Mouse (Mus musculus): ENCODE measurements around the gene Afm. TPM values are rescaled to one million over a fixed set of nuclear protein-coding genes. Genes with fewer than 3 reads are reported as not detected.

Gene Afm
- polyA plus RNA-seq, 1 experiment from 2014 or later: 4.7 TPM

DNA sequence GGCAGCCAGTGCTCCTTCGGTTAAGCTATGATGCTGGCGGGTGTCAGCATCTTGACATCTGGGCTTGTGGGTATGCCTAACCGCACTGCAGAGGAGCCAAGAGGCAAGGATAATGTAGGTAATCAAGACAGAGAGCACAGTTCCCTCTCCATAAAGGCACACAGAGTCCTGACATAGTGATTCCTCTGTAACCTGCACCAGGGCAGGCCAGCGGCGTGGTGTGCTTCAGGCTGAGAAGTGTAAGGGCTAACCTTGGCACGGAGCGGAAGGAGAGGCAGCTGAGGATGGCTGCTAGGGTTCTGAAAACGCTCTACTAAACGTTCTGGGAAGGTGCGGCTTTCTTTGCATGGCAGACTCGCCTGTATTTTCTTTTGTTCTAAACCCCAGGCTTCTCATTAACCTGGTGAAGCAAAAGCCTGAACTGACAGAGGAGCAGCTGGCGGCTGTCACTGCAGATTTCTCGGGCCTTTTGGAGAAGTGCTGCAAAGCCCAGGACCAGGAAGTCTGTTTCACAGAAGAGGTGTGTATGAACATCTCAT lies 11.3 kb upstream of the Afm start:
- Histone ChIP-seq H3K4me3 (ENCODE audit: low read depth, low read length) (no peak overlapping the region), H3K9me3 (ENCODE audit: control insufficient read depth, low read depth, low read length) (no peaks in the 10 kb centered on the region), H3K36me3 (ENCODE audit: control insufficient read depth, insufficient read depth, low read length) (no peaks in the 10 kb centered on the region), H3K27ac (ENCODE audit: low read length) (no peak overlapping the region), H3K9ac (replicated peaks; ENCODE audit: low read depth, low read length) (no peak overlapping the region), H3K4me1 (ENCODE audit: control insufficient read depth, insufficient read depth, low read length) (no peaks in the 10 kb centered on the region), H3K4me2 (replicated peaks; ENCODE audit: low read depth, low read length) (no peak overlapping the region), H3K27me3 (ENCODE audit: control insufficient read depth, insufficient read depth, low read length) (no peaks in the 10 kb centered on the region)
- 60% methylated on average over 13 of the region's 13 CpGs for WGBS
- no peak for ATAC-seq (ENCODE audit: insufficient number of reproducible peaks, insufficient read depth, low FRiP score, low read depth)

DNA sequence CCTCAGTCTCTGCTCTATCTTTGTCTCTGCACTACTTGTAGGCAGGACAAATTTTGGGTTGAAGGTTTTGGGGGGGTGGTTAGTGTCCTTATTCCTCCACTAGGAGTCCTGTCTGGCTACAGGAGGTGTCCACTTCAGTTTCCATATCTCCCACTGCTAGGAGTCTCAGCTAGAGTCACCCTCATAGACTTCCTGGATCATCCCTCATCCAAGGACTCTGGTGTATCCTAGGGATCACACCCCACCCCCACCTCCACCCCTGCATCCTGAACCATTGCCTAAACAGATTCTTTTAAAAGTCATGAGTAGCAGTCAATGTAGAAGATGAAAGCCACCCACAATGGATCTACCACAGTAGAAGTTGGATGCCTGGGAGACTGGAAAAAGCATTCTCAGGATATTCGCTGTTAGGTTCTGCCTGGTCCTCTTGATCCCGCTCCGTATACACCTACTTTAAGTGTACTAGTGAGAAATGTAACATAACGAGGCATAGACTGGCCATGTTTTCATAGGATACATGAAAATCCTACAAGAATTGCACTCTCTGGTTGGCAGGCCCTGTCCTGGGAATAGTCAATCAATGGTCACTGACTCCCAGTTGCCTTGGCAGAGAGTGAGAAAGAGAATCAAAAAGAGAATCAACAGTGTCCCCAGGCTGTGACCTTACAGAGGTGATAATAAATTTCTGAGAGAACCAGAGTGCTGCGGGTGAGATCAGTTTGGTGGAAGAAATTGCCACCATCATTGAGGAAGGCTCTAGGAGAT lies 8.7 kb upstream of the Afm start:
- ATAC-seq (ENCODE audit: insufficient number of reproducible peaks, insufficient read depth, low FRiP score, low read depth): no peak
- Histone ChIP-seq H3K9ac (replicated peaks; ENCODE audit: low read depth, low read length) (no peak overlapping the region), H3K9me3 (ENCODE audit: control insufficient read depth, low read depth, low read length) (no peaks in the 10 kb centered on the region), H3K27ac (ENCODE audit: low read length) (no peak overlapping the region), H3K4me2 (replicated peaks; ENCODE audit: low read depth, low read length) (no peak overlapping the region), H3K36me3 (ENCODE audit: control insufficient read depth, insufficient read depth, low read length) (no peaks in the 10 kb centered on the region), H3K27me3 (ENCODE audit: control insufficient read depth, insufficient read depth, low read length) (no peaks in the 10 kb centered on the region), H3K4me1 (ENCODE audit: control insufficient read depth, insufficient read depth, low read length) (no peaks in the 10 kb centered on the region), H3K4me3 (ENCODE audit: low read depth, low read length) (no peak overlapping the region)
- WGBS: 87% methylated on average over 5 of the region's 5 CpGs

DNA sequence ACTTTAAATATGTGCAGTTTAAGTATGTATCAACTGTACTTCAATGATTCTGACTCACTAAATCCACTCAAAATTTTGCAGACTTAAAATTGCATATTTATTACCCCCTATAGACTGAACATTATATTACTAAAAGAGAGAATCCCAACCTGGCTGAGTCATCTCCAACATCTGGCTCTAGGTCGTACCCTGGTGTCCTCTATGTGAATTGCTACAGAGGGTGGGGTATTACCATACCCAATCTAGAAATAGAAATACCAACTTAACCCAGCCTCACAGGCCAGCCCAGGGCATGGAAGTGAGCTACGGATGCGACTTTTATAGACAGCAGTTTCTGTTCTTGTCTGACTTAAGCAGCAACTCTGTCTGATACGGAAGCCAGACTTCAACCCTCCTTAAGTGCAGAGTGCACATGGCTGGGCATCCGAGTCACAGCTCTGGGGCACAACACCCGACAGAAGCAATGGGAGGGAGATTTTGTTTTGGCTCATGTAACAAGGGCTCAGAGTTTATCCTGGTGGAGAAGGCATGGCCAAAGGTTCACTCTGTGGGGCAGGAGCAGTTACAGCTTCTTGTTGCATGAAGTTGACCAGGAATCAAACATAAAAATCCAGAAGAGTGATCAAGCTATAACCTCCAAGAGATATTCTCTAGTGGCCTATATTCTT lies 6.3 kb upstream of the Afm start:
- 81% methylated on average over 6 of the region's 6 CpGs for WGBS
- no peak overlapping the region for H3K4me2 ChIP-seq (replicated peaks; ENCODE audit: low read depth, low read length)

DNA sequence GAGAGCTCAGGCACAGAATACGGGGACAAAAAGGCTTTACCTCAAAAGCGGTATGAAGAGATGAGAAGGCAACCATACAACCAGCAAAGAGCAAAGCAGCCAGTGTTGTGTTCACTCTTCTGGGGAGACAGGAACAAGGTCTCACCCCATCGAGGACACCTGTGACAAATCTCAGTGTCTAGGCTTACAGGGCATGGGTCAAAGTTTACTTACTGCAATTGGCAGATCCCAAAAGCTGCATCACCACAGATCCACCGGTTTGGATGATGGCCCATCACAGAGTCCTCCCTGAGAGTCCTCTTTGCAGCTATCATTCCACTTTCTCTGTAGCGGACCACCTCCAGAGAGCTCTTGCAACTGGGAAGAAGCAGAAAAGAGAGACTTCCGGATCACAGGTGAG lies 3.2 kb upstream of the Afm start:
- no peaks in the 10 kb centered on the region for H3K4me1 ChIP-seq (ENCODE audit: control insufficient read depth, insufficient read depth, low read length)
- H3K4me3 ChIP-seq (ENCODE audit: low read depth, low read length): no peak overlapping the region
- no peaks in the 10 kb centered on the region for H3K9me3 ChIP-seq (ENCODE audit: control insufficient read depth, low read depth, low read length)
- H3K4me2 ChIP-seq (replicated peaks; ENCODE audit: low read depth, low read length): no peak overlapping the region
- no peak overlapping the region for H3K27ac ChIP-seq (ENCODE audit: low read length)
- H3K36me3 ChIP-seq (ENCODE audit: control insufficient read depth, insufficient read depth, low read length): no peaks in the 10 kb centered on the region
- H3K9ac ChIP-seq (replicated peaks; ENCODE audit: low read depth, low read length): no peak overlapping the region
- no peak for ATAC-seq (ENCODE audit: insufficient number of reproducible peaks, insufficient read depth, low FRiP score, low read depth)
- 88% methylated on average over 6 of the region's 6 CpGs for WGBS
- no peaks in the 10 kb centered on the region for H3K27me3 ChIP-seq (ENCODE audit: control insufficient read depth, insufficient read depth, low read length)

More for the DNA sequence above, 6.3 kb upstream of the Afm start:
- Histone ChIP-seq H3K27me3 (ENCODE audit: control insufficient read depth, insufficient read depth, low read length) (no peaks in the 10 kb centered on the region), H3K9ac (replicated peaks; ENCODE audit: low read depth, low read length) (no peak overlapping the region), H3K4me1 (ENCODE audit: control insufficient read depth, insufficient read depth, low read length) (no peaks in the 10 kb centered on the region), H3K9me3 (ENCODE audit: control insufficient read depth, low read depth, low read length) (no peaks in the 10 kb centered on the region), H3K27ac (ENCODE audit: low read length) (no peak overlapping the region), H3K36me3 (ENCODE audit: control insufficient read depth, insufficient read depth, low read length) (no peaks in the 10 kb centered on the region), H3K4me3 (ENCODE audit: low read depth, low read length) (no peak overlapping the region)
- ATAC-seq (ENCODE audit: insufficient number of reproducible peaks, insufficient read depth, low FRiP score, low read depth): 0 out of 2 replicates have a peak, but pooled peaks have one; percentile 37

DNA sequence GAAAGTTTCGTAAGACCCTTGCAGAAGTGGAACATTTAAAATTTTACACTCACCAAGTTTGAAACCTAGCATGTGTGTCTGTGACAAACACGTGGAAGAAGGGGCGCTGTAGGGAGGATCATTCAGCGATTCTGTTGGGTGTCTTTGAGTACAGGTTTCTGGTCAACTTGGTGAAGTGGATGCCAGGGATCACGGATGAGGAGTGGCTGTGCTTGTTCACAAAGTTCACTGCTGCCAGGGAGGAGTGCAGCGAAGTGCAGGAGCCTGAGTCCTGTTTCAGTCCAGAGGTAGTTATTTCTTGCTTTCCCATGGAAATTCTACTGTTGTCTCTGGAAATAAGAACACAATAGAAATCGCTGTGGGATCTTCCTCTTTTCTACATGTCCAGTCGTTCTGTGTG lies 32.5 kb downstream of the Afm start:
- WGBS: 87% methylated on average over 8 of the region's 8 CpGs
- Histone ChIP-seq H3K9me3 (ENCODE audit: control insufficient read depth, low read depth, low read length) (no peaks in the 10 kb centered on the region), H3K4me2 (replicated peaks; ENCODE audit: low read depth, low read length) (no peak overlapping the region), H3K27me3 (ENCODE audit: control insufficient read depth, insufficient read depth, low read length) (no peaks in the 10 kb centered on the region), H3K9ac (replicated peaks; ENCODE audit: low read depth, low read length) (no peak overlapping the region), H3K4me1 (ENCODE audit: control insufficient read depth, insufficient read depth, low read length) (no peaks in the 10 kb centered on the region), H3K4me3 (ENCODE audit: low read depth, low read length) (no peak overlapping the region), H3K27ac (ENCODE audit: low read length) (no peak overlapping the region), H3K36me3 (ENCODE audit: control insufficient read depth, insufficient read depth, low read length) (no peaks in the 10 kb centered on the region)
- ATAC-seq (ENCODE audit: insufficient number of reproducible peaks, insufficient read depth, low FRiP score, low read depth): no peak

GRCm38 (mm10) chr5:90556052-90556451 lies 37.3 kb downstream of the Afm start:
- Histone ChIP-seq H3K27ac (ENCODE audit: low read length) (no peak overlapping the region), H3K4me3 (ENCODE audit: low read depth, low read length) (no peak overlapping the region), H3K9me3 (ENCODE audit: control insufficient read depth, low read depth, low read length) (no peaks in the 10 kb centered on the region), H3K4me1 (ENCODE audit: control insufficient read depth, insufficient read depth, low read length) (no peaks in the 10 kb centered on the region), H3K36me3 (ENCODE audit: control insufficient read depth, insufficient read depth, low read length) (no peaks in the 10 kb centered on the region), H3K9ac (replicated peaks; ENCODE audit: low read depth, low read length) (no peak overlapping the region), H3K4me2 (replicated peaks; ENCODE audit: low read depth, low read length) (no peak overlapping the region), H3K27me3 (ENCODE audit: control insufficient read depth, insufficient read depth, low read length) (no peaks in the 10 kb centered on the region)
- no peak for ATAC-seq (ENCODE audit: insufficient number of reproducible peaks, insufficient read depth, low FRiP score, low read depth)
- WGBS: 69% methylated on average over 3 of the region's 3 CpGs

GRCm38 (mm10) chr5:90560743-90561142 lies 42.0 kb downstream of the Afm start, which contains the start of gene 5830473C10Rik:
Gene 5830473C10Rik (plus strand): TSS chr5:90561107.
- no peak within 1 kb of the TSS for H3K4me2 ChIP-seq (replicated peaks; ENCODE audit: low read depth, low read length)
- H3K36me3 ChIP-seq (ENCODE audit: control insufficient read depth, insufficient read depth, low read length): no peaks in the 10 kb centered on the region
- no peaks in the 10 kb centered on the region for H3K4me1 ChIP-seq (ENCODE audit: control insufficient read depth, insufficient read depth, low read length)
- ATAC-seq (ENCODE audit: insufficient number of reproducible peaks, insufficient read depth, low FRiP score, low read depth): no peak
- H3K4me3 ChIP-seq (ENCODE audit: low read depth, low read length): no peak within 1 kb of the TSS
- 81% methylated on average over 6 of the region's 6 CpGs for WGBS
- no peak within 1 kb of the TSS for H3K9ac ChIP-seq (replicated peaks; ENCODE audit: low read depth, low read length)
- no peak within 1 kb of the TSS for H3K27ac ChIP-seq (ENCODE audit: low read length)
- no peaks in the 10 kb centered on the region for H3K27me3 ChIP-seq (ENCODE audit: control insufficient read depth, insufficient read depth, low read length)
- no peaks in the 10 kb centered on the region for H3K9me3 ChIP-seq (ENCODE audit: control insufficient read depth, low read depth, low read length)

DNA sequence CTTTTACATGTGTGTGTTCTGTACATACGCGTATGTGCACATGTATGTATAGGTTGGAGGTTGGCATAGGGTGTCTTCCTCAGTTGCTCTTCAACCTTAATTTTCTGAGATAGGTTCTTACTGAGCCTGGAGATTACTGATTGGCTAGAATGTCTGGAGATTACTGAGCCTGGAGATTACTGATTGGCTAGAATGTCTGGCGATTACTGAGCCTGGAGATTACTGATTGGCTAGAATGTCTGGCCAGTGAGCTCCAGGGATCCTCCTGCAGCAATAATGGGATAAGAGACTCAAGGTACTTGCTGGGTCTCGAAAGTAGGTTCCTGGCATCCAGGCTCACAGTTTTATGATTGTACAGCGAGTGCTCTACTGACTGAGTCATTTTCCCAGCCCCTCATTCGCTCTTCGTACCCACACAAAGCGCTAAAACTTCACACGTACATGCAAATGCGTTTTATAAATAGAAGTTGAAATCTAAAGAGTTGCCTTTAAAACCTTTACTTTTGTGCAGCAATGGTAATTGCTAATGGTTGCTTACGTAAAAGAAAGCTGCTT lies 43.1 kb downstream of the Afm start:
- Histone ChIP-seq H3K9ac (replicated peaks; ENCODE audit: low read depth, low read length) (no peak overlapping the region), H3K36me3 (ENCODE audit: control insufficient read depth, insufficient read depth, low read length) (no peaks in the 10 kb centered on the region), H3K9me3 (ENCODE audit: control insufficient read depth, low read depth, low read length) (no peaks in the 10 kb centered on the region), H3K27ac (ENCODE audit: low read length) (no peak overlapping the region), H3K4me2 (replicated peaks; ENCODE audit: low read depth, low read length) (no peak overlapping the region), H3K4me1 (ENCODE audit: control insufficient read depth, insufficient read depth, low read length) (no peaks in the 10 kb centered on the region), H3K27me3 (ENCODE audit: control insufficient read depth, insufficient read depth, low read length) (no peaks in the 10 kb centered on the region), H3K4me3 (ENCODE audit: low read depth, low read length) (no peak overlapping the region)
- WGBS: 93% methylated on average over 11 of the region's 11 CpGs
- ATAC-seq (ENCODE audit: insufficient number of reproducible peaks, insufficient read depth, low FRiP score, low read depth): no peak

Data from stomach, embryonic 14.5 days (tissue).